Mouse (Mus musculus) liver, embryonic 18 days (tissue): ENCODE results near the gene Gm2030. TPM values are rescaled to one million over a fixed set of nuclear protein-coding genes. Genes with fewer than 3 reads are reported as not detected.

ENCODE experiments used
- polyA plus RNA-seq: library from polyadenylated mRNA; depleted of rRNA; stranded (reverse); fragments of >200 nt; gene quantifications from 2 replicates; pipeline ENCODE4 v1.2.3, GENCODE M21; 2012; rRNA removed

The Gm2030 gene
- not detected in 2 replicates for polyA plus RNA-seq

GRCm38 (mm10) chrX:26309944-26310343 is at the start of gene Gm2030:
Gene Gm2030, minus strand, starts transcription at chrX:26310044.

Other genes starting within 250 kb of the Gm2030 start
- not detected in 2 replicates for gene Gm2012, start 78.7 kb downstream of the Gm2030 start, polyA plus RNA-seq
- gene Slx, start 235.5 kb upstream of the Gm2030 start, polyA plus RNA-seq: not detected in 2 replicates